Mouse (Mus musculus) lung, postnatal 4 days (tissue): Measurements from ENCODE around the gene Esp15.
"Not testable (repeated sequence)": the region's sequence is repeated elsewhere in the genome, so short reads cannot be mapped to it uniquely, and the experiment has no call there.

ENCODE experiments used
- DNase-seq, 2 experiments: peaks; one replicate each; pipeline ENCODE4 v3.0.0; 2021

Gene Esp15

DNA sequence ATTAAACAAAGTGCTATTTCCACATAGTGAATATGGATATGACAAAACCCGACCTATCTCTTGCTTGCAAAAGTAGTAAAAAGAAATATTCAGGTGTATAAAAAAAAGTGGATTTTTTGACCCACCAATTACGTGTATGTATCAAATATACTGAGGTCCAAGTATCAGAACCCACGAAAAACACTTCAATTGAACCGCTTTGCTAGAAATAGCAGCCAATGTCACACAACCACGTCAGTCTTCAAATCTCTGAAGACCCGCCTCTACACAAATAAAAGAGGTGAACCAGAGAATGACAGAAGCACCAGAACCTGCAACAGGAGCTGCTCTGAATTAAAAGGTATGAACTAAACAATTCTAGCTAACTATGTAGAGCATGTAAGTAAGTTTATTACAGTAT, at the start of gene Esp15:
Gene Esp15, plus strand, starts transcription at position 301 of the 400 bp plus-strand sequence.
- not testable (repeated sequence) for DNase-seq

DNA sequence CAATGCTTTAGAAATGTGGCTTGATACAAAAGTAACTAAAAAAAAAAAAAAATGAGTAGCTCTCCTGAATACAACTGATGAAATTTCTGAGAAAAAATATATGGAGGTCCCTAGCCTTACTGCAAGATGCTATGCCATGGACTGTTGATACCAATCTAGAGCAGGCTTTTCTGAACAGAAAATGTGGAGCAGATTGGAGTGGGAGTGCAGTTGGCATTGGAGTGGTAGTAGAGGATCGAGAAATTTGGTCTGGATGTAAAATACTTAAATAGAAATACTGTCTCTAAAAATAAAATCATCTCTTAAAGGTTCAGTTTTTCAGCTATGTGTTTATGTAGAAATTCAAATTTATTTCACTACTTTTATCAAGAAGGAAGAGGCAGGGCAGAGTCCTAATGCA, 49.2 kb upstream of the Esp15 start:
- no peak for DNase-seq
